Mouse (Mus musculus): ENCODE measurements around the gene Hectd2. TPM values are rescaled to one million over a fixed set of nuclear protein-coding genes. Genes with fewer than 3 reads are reported as not detected.

Gene Hectd2
- polyA plus RNA-seq, 1 experiment from 2014 or later: 11.3 TPM

DNA sequence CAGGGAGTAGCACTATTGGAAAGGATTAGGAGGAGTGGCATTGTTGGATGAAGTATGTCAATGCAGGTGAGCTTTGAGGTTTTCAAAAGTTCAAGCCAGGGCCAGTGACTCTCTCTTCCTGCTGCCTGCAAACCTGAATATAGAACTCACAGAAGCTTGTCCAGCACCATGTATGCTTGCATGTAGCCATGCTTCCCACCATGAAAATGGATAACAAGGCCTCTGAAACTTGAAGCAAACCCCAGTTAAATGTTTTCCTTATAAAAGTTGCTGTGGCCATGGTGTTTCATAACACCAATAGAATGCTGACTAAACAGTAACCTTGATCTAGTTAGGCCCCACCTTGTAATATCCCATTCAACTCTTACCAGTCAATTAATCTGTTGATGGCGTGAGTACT lies 27.7 kb downstream of the Hectd2 start:
- WGBS: 98% methylated on average over 1 of the region's 1 CpGs
- ATAC-seq: no peak

DNA sequence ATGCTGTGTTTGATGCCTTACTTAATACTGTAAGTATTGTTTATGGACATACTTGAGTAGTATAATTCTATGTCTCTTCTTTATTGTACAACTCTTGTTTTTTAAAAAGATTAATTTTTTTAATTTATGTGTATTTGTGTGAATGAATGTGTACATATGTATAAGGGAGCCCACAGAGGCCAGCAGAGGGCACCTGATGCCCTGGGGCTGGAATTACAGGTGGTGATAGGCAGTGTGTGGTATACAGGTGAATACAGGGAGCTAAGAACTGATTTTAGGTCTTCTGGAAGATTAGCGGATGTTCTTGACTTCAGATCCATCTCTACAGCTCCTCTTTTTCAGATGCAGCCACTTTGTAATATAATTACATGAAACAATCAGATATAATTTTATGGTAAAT lies 31.1 kb downstream of the Hectd2 start:
- 97% methylated on average over 1 of the region's 1 CpGs for WGBS
- Histone ChIP-seq H3K27ac (ENCODE audit: low read length) (no peak overlapping the region), H3K9me3 (replicated peaks; ENCODE audit: control insufficient read depth, low read length, poor library complexity, severe bottlenecking) (no peaks in the 10 kb centered on the region), H3K4me1 (ENCODE audit: control insufficient read depth, insufficient read depth, low read length) (no peaks in the 10 kb centered on the region), H3K9ac (ENCODE audit: low read depth, low read length) (no peak overlapping the region), H3K4me3 (ENCODE audit: low read depth, low read length) (no peak overlapping the region), H3K27me3 (ENCODE audit: control insufficient read depth, insufficient read depth, low read depth, low read length) (no peaks in the 10 kb centered on the region), H3K36me3 (ENCODE audit: control insufficient read depth, insufficient read depth, low read length) (peaks cover 8% of the 10 kb centered on the region), H3K4me2 (ENCODE audit: low read length) (no peak overlapping the region)
- no peak for ATAC-seq

More for the DNA sequence above, 27.7 kb downstream of the Hectd2 start:
- Histone ChIP-seq H3K27ac (ENCODE audit: low read length) (no peak overlapping the region), H3K4me1 (ENCODE audit: control insufficient read depth, insufficient read depth, low read length) (no peaks in the 10 kb centered on the region), H3K9me3 (replicated peaks; ENCODE audit: control insufficient read depth, low read length, poor library complexity, severe bottlenecking) (no peaks in the 10 kb centered on the region), H3K4me2 (ENCODE audit: low read length) (no peak overlapping the region), H3K4me3 (ENCODE audit: low read depth, low read length) (no peak overlapping the region), H3K27me3 (ENCODE audit: control insufficient read depth, insufficient read depth, low read depth, low read length) (no peaks in the 10 kb centered on the region), H3K36me3 (ENCODE audit: control insufficient read depth, insufficient read depth, low read length) (no peaks in the 10 kb centered on the region), H3K9ac (ENCODE audit: low read depth, low read length) (no peak overlapping the region)

DNA sequence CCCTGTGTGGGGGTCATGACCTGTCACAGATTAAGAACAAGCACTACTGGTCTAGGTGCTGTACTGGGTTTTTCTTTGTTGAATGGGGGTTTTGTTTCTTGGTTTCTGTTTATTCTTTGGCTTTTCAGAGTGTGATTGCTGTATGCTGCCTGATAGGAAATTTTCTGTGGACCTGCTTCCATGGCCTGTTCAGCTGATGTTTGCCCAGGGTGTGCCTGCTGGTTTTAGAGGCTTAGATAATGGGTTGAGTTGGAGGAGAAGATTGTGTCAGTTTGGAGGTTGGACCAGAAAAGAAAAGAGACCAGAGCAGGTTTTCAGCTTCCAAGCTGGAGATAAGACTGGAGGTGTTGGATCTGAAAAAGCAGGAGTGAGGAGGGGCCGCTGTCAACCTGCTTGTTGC lies 40.0 kb downstream of the Hectd2 start:
- Histone ChIP-seq H3K9ac (ENCODE audit: low read depth, low read length) (no peak overlapping the region), H3K27me3 (ENCODE audit: control insufficient read depth, insufficient read depth, low read depth, low read length) (no peaks in the 10 kb centered on the region), H3K36me3 (ENCODE audit: control insufficient read depth, insufficient read depth, low read length) (no peaks in the 10 kb centered on the region; the same call in 1 of the 2 replicates), H3K4me3 (ENCODE audit: low read depth, low read length) (no peak overlapping the region), H3K4me2 (ENCODE audit: low read length) (no peak overlapping the region), H3K27ac (ENCODE audit: low read length) (no peak overlapping the region), H3K9me3 (replicated peaks; ENCODE audit: control insufficient read depth, low read length, poor library complexity, severe bottlenecking) (no peaks in the 10 kb centered on the region), H3K4me1 (ENCODE audit: control insufficient read depth, insufficient read depth, low read length) (no peaks in the 10 kb centered on the region)
- 93% methylated on average over 1 of the region's 1 CpGs for WGBS
- no peak for ATAC-seq

DNA sequence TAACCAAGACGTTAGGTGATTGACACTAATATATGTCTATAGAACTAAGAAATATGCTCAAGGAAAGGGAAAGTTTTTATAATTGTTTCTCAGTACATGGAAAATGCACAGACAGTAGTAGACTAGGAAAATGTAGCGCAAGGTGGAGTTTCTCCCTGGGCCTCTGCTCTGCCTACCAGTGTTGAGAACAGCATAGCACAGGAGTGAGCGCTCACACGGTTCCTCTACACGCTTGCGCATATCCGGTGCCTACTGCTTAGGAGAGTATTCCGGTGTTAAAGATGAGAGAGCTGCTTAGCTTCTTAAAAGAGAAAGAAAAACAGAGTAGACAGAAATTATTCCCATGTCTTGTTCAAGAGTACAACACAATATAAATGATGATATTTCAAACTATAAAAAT lies 47.4 kb downstream of the Hectd2 start:
- Histone ChIP-seq H3K27me3 (ENCODE audit: control insufficient read depth, insufficient read depth, low read depth, low read length) (no peaks in the 10 kb centered on the region), H3K36me3 (ENCODE audit: control insufficient read depth, insufficient read depth, low read length) (0 out of 2 replicates have a peak, but pooled peaks cover 2% of the 10 kb centered on the region), H3K4me1 (ENCODE audit: control insufficient read depth, insufficient read depth, low read length) (no peaks in the 10 kb centered on the region), H3K4me3 (ENCODE audit: low read depth, low read length) (no peak overlapping the region), H3K4me2 (ENCODE audit: low read length) (no peak overlapping the region), H3K9ac (ENCODE audit: low read depth, low read length) (no peak overlapping the region), H3K9me3 (replicated peaks; ENCODE audit: control insufficient read depth, low read length, poor library complexity, severe bottlenecking) (no peaks in the 10 kb centered on the region), H3K27ac (ENCODE audit: low read length) (no peak overlapping the region)
- ATAC-seq: no peak
- WGBS: 84% methylated on average over 8 of the region's 8 CpGs

DNA sequence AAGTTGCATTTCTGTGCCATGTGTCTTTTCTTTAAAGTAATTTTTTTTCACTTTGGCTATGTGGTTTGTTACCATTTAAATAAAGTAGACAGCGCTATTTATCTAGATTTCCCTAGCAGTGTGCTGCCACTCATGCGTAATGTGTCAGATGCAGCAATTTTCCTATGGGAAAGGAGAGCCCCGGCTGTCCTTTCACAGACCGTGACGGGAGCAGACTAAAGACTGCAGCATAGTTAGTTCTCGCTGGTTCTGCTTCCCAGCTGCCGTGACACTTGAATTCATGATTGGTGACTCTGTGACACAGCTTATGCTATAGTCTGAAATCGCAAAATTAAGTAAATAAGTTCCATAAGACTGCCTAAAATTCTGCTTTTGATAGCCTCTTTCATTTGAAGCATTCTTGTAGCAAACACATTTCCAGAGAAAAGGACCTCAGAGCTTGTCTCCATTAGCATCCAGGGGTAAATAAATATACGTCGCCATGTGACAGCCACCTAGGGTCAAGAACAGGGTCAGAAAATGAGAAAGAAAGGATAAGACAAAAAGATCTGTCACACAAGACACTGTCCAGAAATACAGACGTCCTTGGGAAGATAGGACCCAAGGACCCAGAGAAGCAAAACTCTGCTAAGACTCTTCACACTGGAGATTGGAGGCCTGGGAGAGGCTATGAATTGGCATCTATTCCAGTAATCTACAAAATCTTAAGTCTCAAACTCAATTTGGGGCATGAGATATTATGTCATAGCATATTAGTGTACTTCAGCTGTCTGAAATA lies 48.3 kb downstream of the Hectd2 start:
- no peak overlapping the region for H3K4me2 ChIP-seq (ENCODE audit: low read length)
- no peaks in the 10 kb centered on the region for H3K27me3 ChIP-seq (ENCODE audit: control insufficient read depth, insufficient read depth, low read depth, low read length)
- no peak overlapping the region for H3K27ac ChIP-seq (ENCODE audit: low read length)
- no peak for ATAC-seq
- no peak overlapping the region for H3K9ac ChIP-seq (ENCODE audit: low read depth, low read length)
- H3K4me3 ChIP-seq (ENCODE audit: low read depth, low read length): no peak overlapping the region
- H3K4me1 ChIP-seq (ENCODE audit: control insufficient read depth, insufficient read depth, low read length): no peaks in the 10 kb centered on the region
- WGBS: 42% methylated on average over 11 of the region's 11 CpGs
- no peaks in the 10 kb centered on the region for H3K9me3 ChIP-seq (replicated peaks; ENCODE audit: control insufficient read depth, low read length, poor library complexity, severe bottlenecking)
- 0 out of 2 replicates have a peak, but pooled peaks cover 2% of the 10 kb centered on the region for H3K36me3 ChIP-seq (ENCODE audit: control insufficient read depth, insufficient read depth, low read length)

DNA sequence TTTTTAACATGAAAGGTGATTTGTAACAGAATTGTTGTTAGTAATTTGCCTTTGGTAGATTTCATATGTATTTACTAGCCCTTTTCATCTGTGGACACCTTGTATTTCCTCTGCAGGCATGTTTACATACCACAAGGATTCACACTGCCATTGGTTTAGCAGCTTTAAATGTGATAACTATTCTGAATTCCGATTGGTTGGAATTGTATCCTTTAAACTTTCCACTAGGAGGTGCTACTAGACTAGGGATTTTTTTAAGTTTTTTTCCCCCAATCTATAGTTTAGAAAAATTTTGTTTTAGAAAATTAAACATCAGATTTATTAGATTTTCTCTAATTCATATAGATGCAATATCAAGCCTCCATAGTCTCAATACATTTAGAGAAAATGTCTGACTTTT lies 51.8 kb downstream of the Hectd2 start:
- Histone ChIP-seq H3K4me3 (ENCODE audit: low read depth, low read length) (no peak overlapping the region), H3K27me3 (ENCODE audit: control insufficient read depth, insufficient read depth, low read depth, low read length) (no peaks in the 10 kb centered on the region), H3K27ac (ENCODE audit: low read length) (no peak overlapping the region), H3K4me1 (ENCODE audit: control insufficient read depth, insufficient read depth, low read length) (no peaks in the 10 kb centered on the region), H3K36me3 (ENCODE audit: control insufficient read depth, insufficient read depth, low read length) (peaks cover 3% of the 10 kb centered on the region; the same call in 1 of the 2 replicates), H3K4me2 (ENCODE audit: low read length) (no peak overlapping the region), H3K9me3 (replicated peaks; ENCODE audit: control insufficient read depth, low read length, poor library complexity, severe bottlenecking) (no peaks in the 10 kb centered on the region), H3K9ac (ENCODE audit: low read depth, low read length) (no peak overlapping the region)
- ATAC-seq: no peak
- 57% methylated on average over 1 of the region's 1 CpGs for WGBS

DNA sequence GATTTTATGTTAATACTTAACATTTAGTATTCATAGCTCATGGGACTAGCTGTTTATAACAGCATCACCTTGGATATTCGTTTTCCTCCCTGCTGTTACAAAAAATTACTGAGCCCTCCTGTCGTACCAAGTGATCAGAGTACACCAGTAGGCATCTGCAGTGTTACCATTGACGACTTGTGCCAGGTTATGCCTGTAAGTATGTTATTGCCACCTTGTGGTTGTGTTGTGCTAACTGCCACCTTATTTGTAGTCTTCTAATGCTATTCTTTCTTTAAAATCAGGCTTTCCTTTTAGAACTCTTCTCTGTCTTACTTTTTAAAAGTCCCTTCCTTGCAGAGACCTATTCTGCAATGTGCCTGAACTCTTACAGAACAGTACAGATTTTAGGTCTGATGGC lies 54.8 kb downstream of the Hectd2 start:
- no peaks in the 10 kb centered on the region for H3K27me3 ChIP-seq (ENCODE audit: control insufficient read depth, insufficient read depth, low read depth, low read length)
- no peak overlapping the region for H3K27ac ChIP-seq (ENCODE audit: low read length)
- H3K9ac ChIP-seq (ENCODE audit: low read depth, low read length): no peak overlapping the region
- H3K4me3 ChIP-seq (ENCODE audit: low read depth, low read length): no peak overlapping the region
- 47% methylated on average over 3 of the region's 3 CpGs for WGBS
- no peaks in the 10 kb centered on the region for H3K9me3 ChIP-seq (replicated peaks; ENCODE audit: control insufficient read depth, low read length, poor library complexity, severe bottlenecking)
- H3K4me1 ChIP-seq (ENCODE audit: control insufficient read depth, insufficient read depth, low read length): no peaks in the 10 kb centered on the region
- ATAC-seq: no peak
- H3K36me3 ChIP-seq (ENCODE audit: control insufficient read depth, insufficient read depth, low read length): peaks cover 9% of the 10 kb centered on the region; the same call in 1 of the 2 replicates
- H3K4me2 ChIP-seq (ENCODE audit: low read length): no peak overlapping the region

DNA sequence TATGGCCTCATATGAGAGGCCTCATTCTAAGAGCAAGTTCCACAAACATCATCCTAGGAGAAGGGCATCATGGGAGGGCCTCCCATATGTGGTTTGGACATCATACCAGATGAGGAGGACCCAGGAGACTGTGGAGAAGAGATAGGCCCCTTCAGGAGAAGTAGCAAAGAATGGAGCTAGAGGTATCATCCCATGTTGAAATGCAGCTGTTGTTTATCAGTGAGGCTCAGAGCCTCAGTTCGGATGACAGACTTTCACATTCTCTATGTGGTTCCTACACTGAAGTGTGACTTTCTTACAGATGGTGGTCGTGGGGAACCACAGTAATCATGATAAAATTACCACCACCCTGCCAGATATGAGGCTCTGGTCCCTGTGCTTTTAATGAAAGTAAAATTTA lies 55.9 kb downstream of the Hectd2 start:
- no peak overlapping the region for H3K4me3 ChIP-seq (ENCODE audit: low read depth, low read length)
- H3K27me3 ChIP-seq (ENCODE audit: control insufficient read depth, insufficient read depth, low read depth, low read length): no peaks in the 10 kb centered on the region
- WGBS: 79% methylated on average over 2 of the region's 2 CpGs
- no peak overlapping the region for H3K4me2 ChIP-seq (ENCODE audit: low read length)
- no peaks in the 10 kb centered on the region for H3K9me3 ChIP-seq (replicated peaks; ENCODE audit: control insufficient read depth, low read length, poor library complexity, severe bottlenecking)
- no peak for ATAC-seq
- H3K4me1 ChIP-seq (ENCODE audit: control insufficient read depth, insufficient read depth, low read length): no peaks in the 10 kb centered on the region
- H3K36me3 ChIP-seq (ENCODE audit: control insufficient read depth, insufficient read depth, low read length): peaks cover 9% of the 10 kb centered on the region; the same call in 1 of the 2 replicates
- H3K27ac ChIP-seq (ENCODE audit: low read length): no peak overlapping the region
- no peak overlapping the region for H3K9ac ChIP-seq (ENCODE audit: low read depth, low read length)

DNA sequence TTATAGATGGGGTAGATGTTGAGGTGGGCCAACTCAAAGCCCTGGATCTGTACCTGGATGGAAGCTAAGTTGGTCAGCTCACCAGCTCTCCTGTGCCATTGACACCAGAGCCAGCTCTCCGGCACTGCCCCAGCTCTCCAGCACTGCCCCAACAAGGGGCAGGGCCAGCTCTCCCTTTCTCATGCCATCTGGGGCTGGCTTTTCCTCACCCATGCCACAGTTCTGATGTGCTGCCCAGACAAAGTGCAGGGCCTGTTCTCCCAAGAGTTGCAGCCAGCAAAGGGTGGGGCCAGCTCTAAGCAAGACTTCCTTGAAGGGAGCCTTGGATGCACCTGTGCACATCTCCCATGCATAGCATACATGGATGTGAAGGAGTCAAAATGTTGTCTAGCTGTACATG lies 71.5 kb downstream of the Hectd2 start:
- Histone ChIP-seq H3K4me2 (ENCODE audit: low read length) (no peak overlapping the region), H3K9me3 (replicated peaks; ENCODE audit: control insufficient read depth, low read length, poor library complexity, severe bottlenecking) (no peaks in the 10 kb centered on the region; the same call in 1 of the 2 replicates)
- ATAC-seq: no peak

More for the DNA sequence above, 71.5 kb downstream of the Hectd2 start:
- H3K9ac ChIP-seq (ENCODE audit: low read depth, low read length): no peak overlapping the region
- no peak overlapping the region for H3K27ac ChIP-seq (ENCODE audit: low read length)
- no peaks in the 10 kb centered on the region for H3K36me3 ChIP-seq (ENCODE audit: control insufficient read depth, insufficient read depth, low read length)
- H3K4me1 ChIP-seq (ENCODE audit: control insufficient read depth, insufficient read depth, low read length): no peaks in the 10 kb centered on the region
- H3K27me3 ChIP-seq (ENCODE audit: control insufficient read depth, insufficient read depth, low read depth, low read length): no peaks in the 10 kb centered on the region
- 94% methylated on average over 1 of the region's 1 CpGs for WGBS
- no peak overlapping the region for H3K4me3 ChIP-seq (ENCODE audit: low read depth, low read length)

Measured in midbrain, embryonic 16.5 days (tissue).